ENCODE assay signal across 13 mouse cellular contexts in genomic region chr6:66917032-66917431, GRCm38 (mm10).
"Had no signal": no experiment of that assay in that cellular context is flagged by ENCODE, and none has a peak within 500 bp of the region (broad histone marks: within the 10 kb centered on the region; RNA-seq: fewer than 3 reads in every experiment).

No protein-coding gene starts in this region.

- ATAC-seq: hindbrain, postnatal 0 days; intestine, embryonic 16.5 days; liver, embryonic 12.5 days had no signal

- DNase-seq: gastrocnemius, postnatal 14 days; gastrocnemius, postnatal 36 days; heart, adult 2 months; heart, postnatal 14 days; heart, postnatal 36 days; kidney, adult 11 months; kidney, adult 2 months; kidney, adult 9 months; kidney, postnatal 14 days; kidney, postnatal 4 days had no signal
